Mouse (Mus musculus) testis, adult 2 months (tissue): ENCODE results near the gene Batf3.

Source experiments
- CTCF ChIP-seq: fragments of 200-500 bp; IDR thresholded peaks from 2 replicates; pipeline ENCODE4 v1.5.1; 2012; ENCODE audit warnings: low read depth, mild to moderate bottlenecking, inconsistent platforms, low read length, moderate library complexity; ENCODE audit not compliant: control insufficient read depth, insufficient read depth, insufficient replicate concordance
- POLR2A ChIP-seq: fragments of 200-500 bp; IDR thresholded peaks from 2 replicates; pipeline ENCODE4 v1.6.1; 2012; ENCODE audit warnings: low read depth, mild to moderate bottlenecking, inconsistent platforms, low read length, moderate library complexity; ENCODE audit not compliant: control insufficient read depth

DNA sequence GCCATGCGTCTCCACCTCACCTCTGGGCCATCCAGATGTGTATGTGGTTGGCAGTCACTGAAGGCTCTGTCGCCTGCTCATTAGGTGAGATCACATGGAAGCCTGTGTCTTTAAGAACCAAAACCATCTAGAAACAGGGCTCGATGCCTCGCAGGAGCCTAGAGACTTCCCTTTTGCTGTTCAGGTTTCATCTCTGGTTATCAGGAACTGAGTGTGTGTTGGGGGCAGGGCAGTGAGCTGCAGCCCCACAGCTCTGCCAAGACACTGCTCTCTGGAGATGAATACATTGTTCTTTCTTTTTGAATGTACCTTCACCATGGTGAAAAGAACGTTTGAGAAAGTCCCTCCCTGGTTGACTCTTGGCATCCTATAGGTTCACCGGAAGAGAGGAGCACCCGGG, 17.2 kb downstream of the Batf3 start:
- TF ChIP-seq CTCF (no peak), POLR2A (no peak)
